Mouse (Mus musculus): ENCODE measurements around the gene 2200002J24Rik.
"Not testable (repeated sequence)": the region's sequence is repeated elsewhere in the genome, so short reads cannot be mapped to it uniquely, and the experiment has no call there.

2200002J24Rik gene

DNA sequence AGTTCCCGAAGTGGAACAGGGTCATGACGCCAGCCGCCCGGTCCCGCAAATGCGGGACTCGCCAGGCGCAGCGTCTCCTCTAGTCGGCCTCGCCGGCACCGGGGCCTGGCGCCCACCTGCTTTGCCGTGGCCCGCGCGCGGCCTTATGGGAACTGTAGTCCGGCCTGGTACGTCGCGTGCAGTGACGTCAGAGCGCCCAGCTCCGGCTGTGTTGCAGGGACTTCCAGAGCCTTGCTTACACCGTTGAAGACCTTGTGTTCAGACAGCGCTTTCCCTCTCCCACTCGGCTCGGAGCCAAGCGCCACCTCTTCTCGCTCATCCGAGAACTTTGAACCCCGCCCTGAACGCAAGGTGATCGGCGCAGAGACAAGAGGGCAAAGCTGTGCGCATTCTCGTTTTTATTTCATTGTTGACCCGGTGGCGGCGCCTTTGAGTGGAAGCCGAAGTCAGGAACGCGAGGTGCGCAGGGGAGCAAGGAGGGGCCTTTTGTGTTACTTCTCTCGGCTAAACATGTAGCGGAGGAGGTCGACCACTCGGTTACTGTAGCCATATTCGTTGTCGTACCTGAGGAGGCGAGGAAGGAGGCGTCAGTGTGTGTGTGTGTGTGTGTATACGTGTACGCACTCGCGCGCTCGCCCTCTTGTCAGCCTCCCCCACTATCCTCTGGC, 30.8 kb downstream of the 2200002J24Rik start, which contains the start of gene Tmem147:
TSS of gene Tmem147 (minus strand) at position 145 of the 668 bp plus-strand sequence.
- peak; percentile 95 for DNase-seq

DNA sequence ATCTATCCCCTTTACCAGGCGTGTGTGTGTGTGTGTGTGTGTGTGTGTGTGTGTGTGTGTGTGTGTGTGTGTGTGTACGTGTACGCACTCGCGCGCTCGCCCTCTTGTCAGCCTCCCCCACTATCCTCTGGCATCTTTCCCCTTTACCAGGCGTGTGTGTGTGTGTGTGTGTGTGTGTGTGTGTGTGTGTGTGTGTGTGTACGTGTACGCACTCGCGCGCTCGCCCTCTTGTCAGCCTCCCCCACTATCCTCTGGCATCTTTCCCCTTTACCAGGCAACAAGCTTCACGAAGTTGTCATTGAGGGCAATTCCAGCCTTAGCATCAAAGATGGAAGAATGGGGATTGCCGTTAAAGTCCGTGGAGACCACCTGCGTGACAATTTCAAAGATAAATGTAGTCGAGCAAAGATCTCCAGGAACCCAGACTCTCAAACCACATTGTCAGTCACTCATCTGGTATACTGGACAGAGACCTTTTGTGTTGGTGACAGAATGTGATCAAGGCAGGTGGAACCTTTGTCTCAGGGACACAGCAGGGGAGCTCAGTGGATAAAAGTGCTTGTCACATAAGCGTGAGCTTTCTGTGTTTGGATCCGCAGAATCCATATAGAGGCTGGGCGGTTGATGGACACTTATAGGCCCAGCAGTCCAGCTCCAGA, 31.5 kb downstream of the 2200002J24Rik start:
- DNase-seq = not testable (repeated sequence)

DNA sequence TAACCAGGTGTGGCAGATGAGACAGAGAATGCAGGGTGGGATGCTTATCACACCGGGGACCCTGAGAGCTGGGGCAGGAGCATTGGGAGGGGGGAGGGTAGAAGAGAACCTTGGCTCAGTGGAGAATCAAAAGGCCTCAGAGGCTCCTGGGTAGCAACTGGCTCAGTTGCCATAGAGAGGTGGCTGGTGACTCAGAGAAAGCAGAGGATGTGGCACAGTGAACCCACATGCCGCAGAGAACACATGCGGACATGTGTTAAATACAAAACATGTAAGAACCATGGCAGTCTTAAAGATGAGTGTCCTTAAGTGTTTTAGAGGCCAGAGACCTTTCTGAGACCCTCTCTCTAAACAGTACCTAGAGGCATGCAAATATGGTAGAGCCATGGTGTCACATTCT, 37.5 kb downstream of the 2200002J24Rik start:
- no peak for DNase-seq

DNA sequence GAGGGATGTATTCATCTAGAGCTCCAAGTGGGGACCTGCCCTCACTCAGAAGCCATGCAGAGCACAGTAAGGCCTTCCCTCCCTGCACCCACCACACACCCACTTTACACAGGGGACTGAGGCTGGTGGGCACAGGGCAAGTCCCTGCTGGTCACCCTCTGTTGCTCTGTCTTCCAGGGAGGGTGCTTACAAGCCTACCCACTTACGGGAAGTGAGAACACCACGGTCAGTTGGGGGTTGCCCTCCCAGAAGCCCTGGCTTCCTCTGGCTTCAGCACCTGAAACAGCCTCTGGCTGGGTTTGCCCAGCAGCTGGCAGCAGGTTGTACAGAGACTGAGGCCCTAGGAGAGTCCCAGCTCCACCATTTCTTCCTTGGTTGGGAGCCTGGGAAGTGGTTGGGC, 43.8 kb downstream of the 2200002J24Rik start:
- DNase-seq = not testable (repeated sequence)

DNA sequence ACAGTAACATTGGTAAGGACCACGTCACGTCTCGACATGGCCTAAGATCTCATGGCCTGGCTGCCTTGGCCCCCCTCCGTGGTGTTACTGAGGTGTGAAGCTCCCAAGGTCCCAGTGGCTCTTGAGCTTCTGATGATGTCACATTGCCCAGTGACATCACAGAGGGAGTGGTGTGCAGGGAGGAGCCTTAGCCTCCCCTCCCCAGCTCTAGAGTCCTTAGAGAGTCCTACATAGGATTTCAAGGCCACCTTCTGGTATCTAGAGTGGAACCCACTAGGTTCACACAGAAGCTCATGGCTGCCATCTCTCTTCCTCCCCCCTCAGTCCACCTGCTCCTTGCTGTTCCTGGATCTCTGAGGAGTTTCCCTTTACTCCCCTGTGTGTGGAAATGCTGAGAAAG, 44.9 kb downstream of the 2200002J24Rik start, which contains the start of gene Gapdhs:
TSS of gene Gapdhs (minus strand) at position 65 of the 400 bp plus-strand sequence.
- not testable (repeated sequence) for DNase-seq

DNA sequence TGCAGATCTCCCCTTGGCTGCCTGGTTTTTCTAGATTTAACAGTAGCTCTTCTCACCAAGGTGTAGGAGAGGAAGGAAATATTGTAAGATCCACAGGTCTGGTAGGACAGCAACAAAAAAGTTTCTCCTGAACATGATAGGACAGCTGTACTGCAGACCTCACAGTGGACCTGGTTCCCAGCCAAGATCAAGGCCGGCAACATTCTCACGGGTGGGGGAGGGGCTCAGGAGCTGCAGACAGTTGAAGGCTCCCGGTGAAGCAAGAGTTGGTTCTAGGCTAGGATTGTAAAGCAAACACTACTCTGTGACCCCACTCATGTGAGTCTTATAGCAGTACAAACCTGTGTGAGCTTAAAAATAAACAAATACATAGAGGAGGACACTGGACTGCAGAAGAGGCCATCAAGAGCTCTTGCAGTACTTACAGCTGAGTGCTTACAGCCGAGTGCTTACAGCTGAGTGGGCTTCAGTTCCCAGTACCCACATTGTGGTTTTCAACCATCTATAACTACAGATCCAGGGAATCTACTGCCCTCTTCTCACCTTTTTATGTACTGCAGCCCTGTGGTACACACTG, 45.4 kb downstream of the 2200002J24Rik start:
- peak; percentile 26 for DNase-seq

DNA sequence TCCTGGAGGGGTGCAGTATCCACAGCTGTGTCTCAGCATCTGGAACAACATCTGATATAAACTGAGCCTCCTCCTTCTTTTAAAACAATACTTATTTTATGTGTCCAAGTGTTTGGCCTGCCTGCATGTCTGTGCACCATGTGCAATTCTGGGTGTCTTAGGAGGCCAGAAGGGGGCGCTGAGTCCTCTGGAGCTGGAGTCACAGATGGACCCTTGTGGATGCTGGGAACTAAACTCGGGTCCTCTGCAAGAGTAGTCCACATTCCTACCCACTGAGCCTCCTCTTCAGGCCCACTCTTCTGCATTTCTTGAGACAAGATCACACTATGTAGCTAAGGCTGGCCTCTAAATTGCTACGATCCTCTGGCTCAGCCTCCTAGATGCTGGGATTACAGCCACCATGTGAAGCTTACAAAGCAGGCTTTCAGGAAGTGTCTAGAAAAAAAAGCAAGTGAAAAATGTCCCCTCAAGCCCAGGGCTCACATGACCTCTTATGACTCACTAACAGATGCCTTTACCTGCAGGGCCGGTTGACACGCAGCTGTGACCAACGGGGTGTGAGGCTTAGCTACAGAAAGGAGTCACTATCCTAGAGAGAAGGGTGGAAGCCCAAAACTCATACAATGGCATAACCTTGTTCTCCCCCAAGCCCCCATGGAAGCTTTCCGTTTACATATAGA, 48.9 kb downstream of the 2200002J24Rik start:
- DNase-seq = no peak
